Mouse (Mus musculus) T-helper 2 cell (primary cell): ENCODE results near the gene Runx2.

ENCODE experiments used
- in situ Hi-C: fragments of 300-600 bp; cut with MboI, MseI; formaldehyde crosslinking; loops from one replicate; pipeline ENCODE4 v1.15.1; 2025; ENCODE audit warnings: high pct_unique_total_duplicates

The Runx2 gene

DNA sequence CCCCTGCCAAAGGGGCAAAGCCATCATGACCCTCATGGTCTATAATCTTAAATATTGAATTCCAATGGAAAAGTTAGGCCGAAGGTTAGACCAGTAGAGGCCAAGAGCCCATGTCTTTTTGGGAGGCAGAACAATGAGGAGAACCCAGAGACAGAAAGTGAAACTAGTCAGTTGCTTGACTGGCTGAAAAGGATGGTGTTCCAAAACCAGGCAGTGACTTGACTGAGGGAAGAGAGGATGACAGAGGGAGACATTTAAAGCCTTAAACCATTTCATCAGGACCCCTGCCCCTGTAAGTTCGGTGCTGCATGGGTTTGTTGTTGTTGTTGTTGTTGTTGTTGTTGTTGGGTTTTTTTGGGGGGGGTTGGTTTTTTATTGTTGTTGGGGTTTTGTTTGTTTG lies 215.5 kb downstream of the Runx2 start:
- in situ Hi-C loops, result no loop called here

DNA sequence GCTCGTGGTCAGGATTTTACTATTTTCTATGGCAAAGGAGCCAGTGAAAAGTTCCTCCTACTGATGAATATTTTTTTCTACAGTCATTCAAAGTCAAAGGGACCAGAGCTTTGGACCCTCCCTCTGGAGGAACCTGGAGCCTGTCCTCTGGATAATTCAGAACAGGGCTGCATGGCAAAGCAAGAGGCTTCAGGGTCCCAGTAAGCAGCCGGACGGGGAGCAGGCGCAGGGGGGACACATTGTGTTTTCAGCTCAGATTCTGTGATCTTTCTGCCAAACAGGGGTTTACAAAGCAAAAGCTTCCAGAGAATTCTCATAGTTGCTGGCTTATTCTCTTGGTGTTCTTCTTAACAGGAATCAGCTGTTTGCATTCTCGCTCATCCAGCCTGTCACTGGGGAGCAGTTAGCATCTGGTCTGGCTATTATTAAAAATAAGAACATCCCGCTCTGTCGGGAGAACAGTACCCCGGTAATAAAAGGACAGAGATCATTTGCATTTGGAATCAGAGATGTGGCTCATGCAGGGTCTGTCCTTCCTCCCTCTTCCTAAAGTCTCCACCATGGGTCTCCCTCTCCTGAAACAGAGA lies 216.6 kb downstream of the Runx2 start:
- in situ Hi-C loops, result no loop called here

DNA sequence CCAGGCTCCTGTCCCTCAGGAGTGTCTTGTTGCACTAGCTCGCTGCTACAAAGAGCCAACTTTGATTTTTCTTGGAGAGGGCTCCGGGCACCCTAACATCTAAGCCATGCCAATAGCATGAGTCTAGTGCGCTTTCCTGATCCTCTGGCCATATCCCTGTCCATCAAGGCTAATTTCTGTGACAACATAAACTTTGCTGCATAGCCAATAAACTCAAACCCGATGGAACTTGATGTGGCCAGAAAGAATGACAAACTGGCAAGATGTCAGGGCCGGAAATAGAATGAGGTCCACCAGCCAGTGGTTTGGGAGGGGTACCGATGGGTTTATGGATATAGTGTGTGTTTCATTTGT lies 221.9 kb downstream of the Runx2 start:
- in situ Hi-C loops, result no loop called here

DNA sequence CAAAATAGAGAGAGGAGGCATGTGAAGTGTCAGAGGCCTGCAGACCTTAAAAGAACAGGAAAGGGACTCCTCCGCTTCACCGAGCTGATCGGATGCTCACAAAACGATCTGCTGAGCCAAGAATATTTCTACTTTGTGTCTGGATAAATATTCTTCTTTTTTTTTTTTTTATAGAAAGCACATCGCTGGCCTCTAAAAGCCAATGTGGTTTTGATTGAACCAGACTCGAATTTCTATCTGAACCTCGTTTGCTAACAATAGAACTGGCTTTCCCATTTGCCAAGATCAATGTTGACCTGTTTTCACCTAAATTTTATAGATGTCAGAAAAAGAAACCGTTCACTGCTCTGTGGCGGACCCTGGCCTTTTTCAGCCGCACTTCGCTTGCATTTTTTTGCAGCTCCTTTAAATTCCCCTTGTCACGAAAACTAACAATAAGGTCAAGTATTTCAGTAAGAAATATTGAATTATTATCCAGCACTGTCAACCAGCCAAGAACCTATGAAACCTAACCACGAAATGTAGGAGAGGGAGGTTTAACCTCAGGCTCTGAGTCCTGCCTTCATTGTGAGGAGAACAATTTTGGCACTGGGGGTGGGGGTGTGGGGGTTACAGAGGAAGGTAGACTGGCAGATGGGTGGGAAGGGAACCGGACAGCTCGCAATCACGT lies 222.4 kb downstream of the Runx2 start:
- in situ Hi-C loops, result no loop called here

DNA sequence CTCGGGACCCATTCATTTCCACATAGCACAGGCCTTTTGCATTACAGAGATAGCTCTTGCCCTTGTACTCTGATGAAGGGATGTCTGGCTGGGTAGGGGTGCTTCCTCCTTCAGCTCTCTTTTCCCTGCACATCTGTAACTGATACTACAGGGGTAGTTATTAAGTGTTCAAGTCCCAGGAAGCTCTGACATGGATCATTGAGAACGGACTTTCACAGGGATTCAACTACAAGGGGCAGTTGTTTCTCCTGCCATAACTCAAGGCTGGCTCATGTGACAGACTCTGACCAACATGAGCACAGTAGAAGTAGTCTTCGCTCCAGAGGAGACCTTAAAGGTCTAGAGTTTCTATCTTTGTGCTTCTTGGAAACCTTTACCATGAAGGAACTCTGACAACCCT lies 226.1 kb downstream of the Runx2 start:
- in situ Hi-C loops, result no loop called here

DNA sequence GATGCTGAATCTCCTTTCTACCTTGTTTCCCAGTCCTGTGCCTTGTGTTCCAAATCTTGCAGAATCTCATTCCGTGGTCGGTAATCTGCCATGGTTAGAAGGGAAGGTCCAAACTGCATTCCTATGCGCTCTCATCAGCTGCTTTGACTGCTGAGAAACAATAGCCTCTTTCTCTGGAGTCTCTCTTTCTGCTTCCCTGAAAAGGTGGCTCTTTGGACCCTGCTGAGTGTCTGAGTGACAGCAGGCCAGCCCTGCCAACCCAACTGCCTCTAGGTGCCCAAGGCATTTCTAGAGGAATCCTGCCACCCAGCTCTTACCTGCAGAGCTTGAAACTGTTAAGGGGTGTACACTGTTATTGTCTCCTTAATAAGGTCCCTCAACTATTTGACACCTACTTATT lies 226.6 kb downstream of the Runx2 start:
- in situ Hi-C loops, result no loop called here

DNA sequence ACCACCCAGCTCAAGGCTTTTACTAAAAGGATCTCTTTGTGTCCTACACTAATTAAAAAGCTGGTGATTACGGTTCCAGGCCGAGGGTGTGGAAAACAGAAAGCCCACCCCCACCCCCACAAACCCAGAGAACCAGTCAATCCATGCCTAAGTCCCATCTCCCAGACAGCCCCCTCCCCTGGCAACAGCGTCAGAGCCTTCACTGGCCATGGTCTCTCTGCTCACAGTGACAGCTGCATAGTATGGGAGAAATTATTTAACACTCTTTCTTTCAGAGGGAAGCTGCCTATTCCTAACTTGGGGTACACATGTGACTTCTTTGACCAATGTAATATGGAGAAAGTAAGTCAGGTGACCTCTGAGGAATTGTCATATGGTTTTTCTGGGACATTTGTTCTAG lies 228.4 kb downstream of the Runx2 start:
- in situ Hi-C loops, result no loop called here

DNA sequence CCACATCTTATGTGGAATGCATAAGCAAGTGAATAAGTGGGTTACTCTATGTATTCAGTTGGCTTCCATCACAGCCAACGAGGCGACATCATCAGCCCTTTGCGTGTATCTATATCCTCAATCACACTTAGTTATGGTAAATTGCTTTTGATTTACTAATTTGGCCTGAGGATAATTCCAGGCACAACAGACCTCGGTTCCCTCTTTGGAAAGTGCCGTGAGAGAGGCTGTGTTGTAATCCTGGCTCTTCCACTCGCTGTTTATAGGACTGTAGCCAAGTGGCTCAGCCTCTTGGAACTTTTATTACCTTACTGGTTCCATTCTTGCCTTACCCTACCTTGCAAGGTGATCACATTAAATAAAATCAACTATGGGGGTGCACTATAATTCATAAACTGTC lies 229.8 kb downstream of the Runx2 start:
- in situ Hi-C loops, result no loop called here

DNA sequence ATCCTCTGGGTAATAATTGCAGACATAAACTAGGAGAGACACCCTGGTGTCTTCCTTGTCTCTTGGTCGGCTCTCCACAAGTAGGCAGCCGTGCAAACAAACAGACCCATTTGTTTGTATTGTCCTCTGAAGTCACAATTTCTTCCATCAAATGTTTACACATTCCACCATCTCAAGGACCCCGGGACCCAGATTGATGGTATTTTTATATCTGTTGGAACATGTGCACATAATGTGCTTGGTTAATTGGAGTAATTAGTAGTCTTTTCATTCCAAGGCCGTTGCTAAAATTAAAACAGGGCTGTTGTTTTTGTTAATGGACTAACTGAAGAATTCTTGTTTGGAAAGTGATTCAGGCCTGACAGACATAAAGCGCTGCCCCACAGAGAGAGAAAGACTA lies 236.8 kb downstream of the Runx2 start:
- in situ Hi-C loops, result no loop called here

DNA sequence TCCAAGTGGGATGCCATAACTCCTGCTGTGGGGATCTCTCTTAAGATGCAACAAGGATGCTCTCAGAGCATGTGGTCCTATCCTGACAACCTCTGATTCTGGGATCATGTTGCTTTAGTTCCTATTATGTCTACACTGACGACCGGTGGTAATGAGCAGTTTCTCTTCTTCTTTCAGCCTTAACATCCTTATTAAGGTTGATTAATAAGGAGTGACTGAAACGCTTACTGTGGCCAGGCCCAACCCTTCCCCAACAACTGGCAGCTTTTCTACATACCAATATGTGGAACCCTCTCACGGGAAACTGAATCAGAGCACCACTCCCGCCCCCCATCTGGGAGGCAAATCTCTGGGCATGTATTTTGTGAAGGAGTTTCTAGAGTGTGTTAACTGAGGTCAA lies 243.7 kb downstream of the Runx2 start:
- in situ Hi-C loops, result no loop called here

DNA sequence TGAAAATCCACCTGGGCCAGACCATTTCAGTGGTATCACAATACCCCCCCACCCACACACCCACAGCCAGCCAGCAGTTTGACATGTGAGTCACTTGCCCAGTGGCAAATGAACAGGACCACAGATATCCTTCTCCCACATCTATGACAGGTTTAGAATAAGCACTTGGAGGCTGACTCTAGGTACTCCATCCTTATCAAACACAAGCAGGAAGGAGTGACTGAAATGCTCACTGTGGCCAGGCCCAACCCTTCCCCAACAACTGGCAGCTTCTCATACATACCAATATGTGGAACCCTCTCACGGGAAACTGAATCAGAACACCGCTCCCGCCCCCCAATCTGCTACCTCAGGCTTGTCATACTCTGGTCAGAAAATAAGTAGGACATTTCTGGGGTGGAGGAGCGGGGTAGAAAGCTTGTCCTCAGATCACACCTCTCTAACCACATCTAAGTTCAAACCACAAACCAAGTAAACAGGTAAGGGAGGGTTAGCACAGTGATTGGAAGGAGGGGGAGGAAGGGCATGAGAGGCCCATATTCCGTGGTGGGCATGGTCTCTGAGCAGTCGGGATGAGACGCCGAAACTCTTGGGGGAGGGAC lies 245.5 kb downstream of the Runx2 start:
- in situ Hi-C loops, result loop anchor here (10.0 kb wide), 1 partner anchor 754 kb away; no protein-coding TSS in a partner anchor

DNA sequence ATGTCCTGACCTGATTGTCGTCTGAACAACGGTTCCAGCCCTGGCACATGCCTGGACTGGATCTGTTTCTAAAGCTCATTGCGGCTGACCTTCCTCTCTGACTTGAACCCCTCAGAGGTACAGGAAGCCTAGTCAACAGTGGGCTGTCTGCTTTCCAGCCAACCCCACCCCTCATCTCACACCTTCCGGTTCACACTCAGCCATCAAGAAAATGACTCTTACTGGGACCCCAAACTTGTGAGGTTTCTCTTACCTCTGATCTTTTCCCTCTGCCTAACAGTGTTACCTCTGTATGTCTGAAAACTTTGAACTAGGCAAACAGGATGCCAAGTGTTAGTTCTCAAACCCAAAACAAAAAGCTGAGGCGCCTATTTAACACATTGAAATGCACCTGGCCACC lies 247.6 kb downstream of the Runx2 start:
- in situ Hi-C loops, result loop anchor here (10.0 kb wide), 1 partner anchor 752 kb away; no protein-coding TSS in a partner anchor

DNA sequence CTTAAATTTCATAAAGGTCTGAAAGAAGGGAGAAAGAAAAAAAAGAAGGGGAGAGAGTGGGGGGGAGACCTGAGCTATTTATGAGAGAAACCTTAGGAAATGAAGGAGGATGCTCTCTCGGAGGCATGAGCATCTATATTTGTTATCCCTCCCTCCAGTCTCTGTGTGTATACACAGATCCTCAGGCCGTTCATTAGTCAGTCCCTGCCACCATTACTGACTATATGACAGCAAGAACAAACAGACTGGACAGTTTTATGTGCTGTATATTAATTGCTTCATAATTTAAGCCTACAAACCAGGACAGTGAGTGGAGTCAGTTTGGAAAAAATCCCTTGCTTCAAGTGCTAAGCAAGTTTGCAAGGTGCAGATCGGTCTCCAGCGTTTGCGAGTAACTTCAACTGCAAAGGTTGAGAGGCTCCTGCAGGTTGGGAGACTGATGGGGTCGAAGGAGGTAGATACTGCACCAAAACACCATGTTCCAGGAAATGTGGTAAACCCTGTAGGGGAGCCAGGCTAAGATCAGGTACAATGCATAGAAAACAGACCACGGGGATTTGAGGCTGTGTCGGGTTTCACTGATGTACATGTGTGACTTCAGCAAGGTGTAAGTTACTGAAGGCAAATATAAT lies 248.6 kb downstream of the Runx2 start:
- in situ Hi-C loops, result loop anchor here (10.0 kb wide), 1 partner anchor 751 kb away; no protein-coding TSS in a partner anchor

DNA sequence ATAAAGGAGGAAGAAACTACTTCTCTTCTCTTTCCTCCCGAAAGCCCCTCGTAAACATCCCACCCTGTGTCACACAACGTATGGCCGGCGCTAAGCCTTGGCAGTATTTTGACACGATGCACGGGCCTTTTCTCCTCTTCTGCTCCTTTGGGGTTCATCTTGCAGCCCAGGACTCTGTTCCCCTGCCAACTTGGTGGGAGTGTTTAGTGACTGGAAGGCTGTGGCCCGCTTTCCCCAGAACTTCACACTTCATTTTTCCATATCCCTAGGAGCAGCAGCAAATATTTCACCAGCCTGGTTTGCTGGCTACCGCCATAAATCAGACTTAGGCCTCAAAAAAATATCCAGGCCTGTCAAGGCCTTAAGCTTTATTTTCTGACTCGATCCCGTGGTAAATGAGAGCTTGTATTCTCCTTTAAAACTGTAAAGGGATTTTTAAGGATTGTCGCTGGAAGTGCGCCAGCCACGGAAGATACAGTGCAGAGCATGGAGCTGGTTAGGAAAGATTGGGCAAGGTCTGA lies 249.2 kb downstream of the Runx2 start:
- in situ Hi-C loops, result loop anchor here (10.0 kb wide), 1 partner anchor 751 kb away; no protein-coding TSS in a partner anchor

DNA sequence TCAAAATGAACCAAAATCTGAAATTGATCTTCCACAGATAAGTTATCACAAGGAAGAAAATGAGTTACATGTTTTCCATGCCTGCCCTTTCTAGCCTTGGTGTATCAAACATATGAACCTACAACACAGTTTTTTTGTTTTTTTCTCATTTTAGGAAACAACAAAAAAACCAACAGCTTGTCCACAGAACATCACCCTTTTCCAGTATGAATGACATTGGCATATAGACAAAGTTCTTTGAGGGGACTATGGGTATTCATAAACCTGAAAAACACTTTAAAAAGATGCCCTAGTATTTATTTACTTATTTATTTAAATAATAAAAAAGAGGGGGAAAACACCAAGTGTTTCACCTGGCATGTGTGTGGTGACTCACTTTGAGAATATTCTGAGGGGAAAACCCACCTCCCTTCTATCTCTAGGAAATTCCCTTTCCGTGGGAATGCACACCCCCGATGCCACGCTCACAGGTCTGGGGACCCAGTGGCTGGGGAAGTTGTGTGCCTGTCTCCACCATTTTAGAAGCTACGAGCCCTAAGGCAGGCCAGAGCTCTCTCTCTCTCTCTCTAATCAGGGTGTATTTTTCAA lies 249.9 kb downstream of the Runx2 start:
- in situ Hi-C loops, result loop anchor here (10.0 kb wide), 1 partner anchor 750 kb away; no protein-coding TSS in a partner anchor

DNA sequence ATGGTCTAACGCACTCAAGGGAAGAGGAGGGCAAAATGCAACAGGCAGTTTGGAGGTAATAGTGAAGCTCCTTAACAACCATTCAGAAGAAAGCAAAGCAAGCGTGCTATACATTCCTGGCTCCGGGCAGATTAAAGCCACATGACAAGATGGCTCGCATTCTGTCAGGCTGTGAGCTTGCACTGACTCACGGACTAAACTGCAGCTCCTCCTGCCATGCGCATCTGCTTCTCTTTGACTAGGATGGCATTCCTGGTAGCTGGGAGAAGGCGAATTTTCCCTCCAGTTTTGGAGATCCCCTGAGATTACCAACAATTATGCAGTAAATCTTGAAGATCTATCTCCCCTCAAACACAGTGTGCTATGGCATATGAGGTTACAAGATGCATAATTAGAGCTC lies 254.6 kb downstream of the Runx2 start:
- in situ Hi-C loops, result loop anchor here (10.0 kb wide), 1 partner anchor 745 kb away; no protein-coding TSS in a partner anchor

DNA sequence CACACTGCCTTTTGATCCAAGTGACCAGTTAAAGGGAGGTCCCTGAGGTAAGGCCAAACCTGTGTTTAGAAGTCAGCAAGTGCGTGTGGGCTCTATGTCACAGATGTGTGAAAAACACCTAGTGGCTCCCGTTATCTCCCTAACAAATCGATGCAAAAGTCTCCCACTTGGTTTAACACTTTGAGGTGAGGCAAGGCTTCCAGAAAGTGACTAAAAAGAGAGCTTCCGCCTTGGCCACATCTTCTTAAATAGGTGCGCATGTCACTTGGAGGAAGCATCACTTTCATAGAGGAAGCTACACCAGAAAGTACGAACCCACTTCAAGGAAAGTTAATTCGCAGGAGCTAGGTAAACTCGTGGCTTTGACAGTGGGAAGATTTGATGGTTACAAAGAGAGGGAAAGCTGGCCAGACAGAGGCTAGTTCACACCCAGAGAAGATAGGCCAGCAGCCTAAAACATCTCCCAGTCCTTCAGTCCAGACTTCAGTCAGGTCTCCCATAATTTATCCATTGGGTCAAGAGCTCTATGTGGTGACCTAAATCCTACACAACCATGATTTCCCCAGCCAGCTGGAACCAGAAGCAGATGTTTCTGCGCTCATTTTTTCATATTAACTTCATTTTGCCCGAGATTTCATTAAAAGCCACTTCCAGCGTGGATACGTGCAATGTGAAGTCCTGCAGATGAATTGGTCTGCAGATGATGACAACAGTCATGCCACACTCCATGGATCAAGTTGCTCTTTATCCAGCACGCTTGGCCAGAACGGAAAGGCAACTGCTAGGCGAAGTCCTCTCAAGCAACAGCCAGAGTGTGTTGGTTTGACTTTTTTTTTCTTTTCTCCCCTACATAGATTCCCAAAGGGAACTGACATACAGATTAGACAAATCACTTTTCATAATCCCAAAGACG lies 257.1 kb downstream of the Runx2 start:
- in situ Hi-C loops, result no loop called here

DNA sequence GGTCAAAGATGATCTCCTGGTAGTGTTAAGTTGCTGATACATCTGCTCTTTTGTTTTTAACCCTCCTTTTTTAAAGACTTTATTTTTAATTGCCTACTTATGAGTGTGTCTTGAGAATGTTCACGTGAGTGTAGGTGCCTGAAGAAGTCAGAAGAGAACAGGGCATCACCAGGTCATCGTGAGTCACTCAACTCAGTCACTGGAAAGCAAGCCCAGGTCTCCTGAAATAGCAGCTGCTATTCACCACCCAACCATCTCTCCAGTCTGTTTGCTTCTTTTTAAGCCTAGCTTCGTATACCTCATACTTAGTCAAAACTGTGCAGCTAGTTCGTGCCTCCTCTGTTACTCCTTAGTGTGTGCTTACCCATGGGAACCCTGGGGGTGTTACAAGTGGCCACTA lies 259.7 kb downstream of the Runx2 start:
- in situ Hi-C loops, result no loop called here

DNA sequence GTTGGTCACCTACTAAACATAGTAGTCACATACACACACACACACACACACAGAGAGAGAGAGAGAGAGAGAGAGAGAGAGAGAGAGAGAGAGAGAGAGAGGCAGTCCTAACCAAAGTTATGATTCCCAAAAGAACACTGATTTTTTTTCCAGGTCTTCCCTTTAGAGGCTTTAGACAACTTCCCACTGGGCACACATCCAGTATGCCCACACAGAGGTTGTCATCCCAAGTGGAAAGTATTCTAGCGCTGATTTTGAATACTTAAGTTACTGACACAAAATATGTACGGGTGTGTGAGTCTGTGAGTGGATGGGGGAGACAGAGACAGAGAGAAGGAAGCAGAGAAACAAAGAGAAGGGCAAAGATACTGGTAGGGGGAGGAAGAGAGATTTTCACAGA lies 265.0 kb downstream of the Runx2 start:
- in situ Hi-C loops, result no loop called here

DNA sequence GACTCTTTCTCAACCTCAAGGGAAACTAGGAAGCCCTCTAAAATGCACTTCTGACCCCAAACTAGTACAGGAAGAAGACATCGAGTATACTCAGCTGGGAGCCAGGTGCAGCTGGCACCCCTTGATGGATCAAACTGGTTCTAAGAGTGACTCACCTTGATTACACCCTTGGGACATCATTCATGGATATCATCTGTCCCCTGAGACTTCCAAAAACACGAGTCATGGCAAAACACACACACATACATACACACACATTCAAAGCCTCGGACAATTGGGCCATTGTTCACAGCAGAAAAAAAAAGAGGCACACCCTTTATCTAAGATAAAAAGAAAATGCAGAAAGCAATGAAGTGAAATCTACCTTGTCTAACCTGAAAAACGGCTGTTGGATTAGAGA lies 266.7 kb downstream of the Runx2 start:
- in situ Hi-C loops, result no loop called here

DNA sequence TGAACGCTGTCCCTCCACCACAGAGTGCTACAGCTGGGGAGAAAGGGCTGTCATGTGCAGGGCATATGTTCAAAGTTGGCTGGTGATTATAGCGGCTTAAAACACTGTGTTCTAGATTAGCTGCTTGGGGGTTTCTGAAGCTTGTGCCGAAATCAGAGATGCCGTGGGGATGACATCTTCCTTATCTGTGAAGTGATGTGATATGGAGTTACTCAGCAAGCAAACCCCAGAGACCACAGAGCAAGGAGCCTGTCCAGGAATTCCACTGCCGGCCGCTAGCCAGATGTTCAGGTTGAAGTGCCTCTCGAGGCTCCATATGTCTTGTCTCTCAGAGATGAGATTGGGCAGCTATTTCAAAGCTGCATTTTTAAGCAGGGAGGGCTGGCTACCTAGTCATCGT lies 267.8 kb downstream of the Runx2 start:
- in situ Hi-C loops, result no loop called here
